Mouse (Mus musculus): Measurements from ENCODE around the gene Irak4. TPM values are rescaled to one million over a fixed set of nuclear protein-coding genes. Genes with fewer than 3 reads are reported as not detected.

Irak4 gene
- polyA plus RNA-seq, 1 experiment from 2014 or later = 3.0 TPM

DNA sequence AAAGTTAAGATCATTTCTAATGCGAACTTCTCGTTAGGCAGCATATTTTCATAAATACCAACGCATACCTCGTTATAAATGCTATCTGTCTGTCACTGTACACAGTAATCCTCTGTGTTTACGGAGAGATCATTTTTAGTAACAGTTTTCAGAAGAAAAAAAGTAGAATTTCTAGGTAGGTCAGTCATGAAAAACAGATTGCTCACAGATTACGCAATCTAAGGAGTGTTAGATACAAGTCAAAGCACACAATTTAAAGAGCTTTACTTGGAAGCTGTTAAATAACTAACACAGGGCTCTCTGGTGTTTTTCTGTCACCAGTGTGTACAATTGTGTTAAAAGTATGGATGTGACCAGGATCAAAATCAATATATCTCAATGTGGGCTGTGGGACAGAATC, 10.5 kb upstream of the Irak4 start:
- Histone ChIP-seq H3K27ac (no peak overlapping the region), H3K27me3 (ENCODE audit: low read depth, poor library complexity, severe bottlenecking) (no peaks in the 10 kb centered on the region), H3K36me3 (peaks cover 25% of the 10 kb centered on the region), H3K9me3 (replicated peaks) (no peaks in the 10 kb centered on the region), H3K4me1 (no peaks in the 10 kb centered on the region), H3K4me3 (no peak overlapping the region)
- DNase-seq (ENCODE audit: low spot score) = no peak
- WGBS = 96% methylated on average over 6 of the region's 6 CpGs

DNA sequence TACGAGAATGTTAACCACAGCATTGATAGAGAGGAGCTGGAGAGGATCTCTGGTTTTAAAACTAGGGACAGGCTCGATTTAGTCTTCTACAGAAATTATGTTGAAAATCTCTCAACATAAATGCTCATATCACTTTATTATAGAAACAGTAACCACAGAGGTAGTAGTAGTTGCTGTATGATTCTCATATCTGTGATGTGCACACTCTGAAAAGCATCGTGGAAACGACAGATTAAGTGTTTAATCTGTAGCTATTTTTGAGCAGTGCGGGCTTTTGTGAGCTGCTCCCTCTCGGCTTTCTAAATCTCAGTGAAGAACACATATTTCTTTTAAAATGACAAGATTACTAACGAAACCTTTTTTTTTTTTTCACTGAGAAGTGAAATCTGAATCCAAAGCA, 7.9 kb upstream of the Irak4 start:
- H3K27me3 ChIP-seq (ENCODE audit: low read depth, poor library complexity, severe bottlenecking) = no peaks in the 10 kb centered on the region
- WGBS = 94% methylated on average over 7 of the region's 7 CpGs
- H3K9me3 ChIP-seq (replicated peaks) = no peaks in the 10 kb centered on the region
- H3K4me3 ChIP-seq = no peak overlapping the region
- H3K27ac ChIP-seq = no peak overlapping the region
- no peaks in the 10 kb centered on the region for H3K4me1 ChIP-seq
- no peak for DNase-seq (ENCODE audit: low spot score)
- peaks cover 16% of the 10 kb centered on the region for H3K36me3 ChIP-seq

GRCm38 (mm10) chr15:94539296-94539695, 4.1 kb upstream of the Irak4 start:
- H3K27ac ChIP-seq = no peak overlapping the region
- H3K27me3 ChIP-seq (ENCODE audit: low read depth, poor library complexity, severe bottlenecking) = no peaks in the 10 kb centered on the region
- WGBS = 88% methylated on average over 3 of the region's 3 CpGs
- no peak overlapping the region for H3K4me3 ChIP-seq
- H3K36me3 ChIP-seq = peaks cover 5% of the 10 kb centered on the region; the same call in 1 of the 2 replicates
- H3K4me1 ChIP-seq = peaks cover 8% of the 10 kb centered on the region
- H3K9me3 ChIP-seq (replicated peaks) = no peaks in the 10 kb centered on the region
- DNase-seq (ENCODE audit: low spot score) = no peak

GRCm38 (mm10) chr15:94542567-94543408, 655 bp upstream of the Irak4 start:
- 13% methylated on average over 22 of the region's 22 CpGs for WGBS
- peak overlapping the region; percentile 89 for H3K27ac ChIP-seq
- no peak for DNase-seq (ENCODE audit: low spot score)

GRCm38 (mm10) chr15:94544052-94544636, 701 bp downstream of the Irak4 start:
- WGBS = 50% methylated on average over 9 of the region's 9 CpGs
- Histone ChIP-seq H3K36me3 (no peaks in the 10 kb centered on the region), H3K4me3 (peak overlapping the region; percentile 82), H3K4me1 (peaks cover 8% of the 10 kb centered on the region), H3K27ac (peak overlapping the region; percentile 89), H3K9me3 (replicated peaks) (no peaks in the 10 kb centered on the region), H3K27me3 (ENCODE audit: low read depth, poor library complexity, severe bottlenecking) (no peaks in the 10 kb centered on the region)
- no peak for DNase-seq (ENCODE audit: low spot score)

More at GRCm38 (mm10) chr15:94542567-94543408, 655 bp upstream of the Irak4 start:
- Histone ChIP-seq H3K36me3 (peaks cover 5% of the 10 kb centered on the region; the same call in 1 of the 2 replicates), H3K27me3 (ENCODE audit: low read depth, poor library complexity, severe bottlenecking) (no peaks in the 10 kb centered on the region), H3K9me3 (replicated peaks) (no peaks in the 10 kb centered on the region), H3K4me1 (peaks cover 8% of the 10 kb centered on the region), H3K4me3 (peak overlapping the region; percentile 82)

GRCm38 (mm10) chr15:94544844-94545243, 1.4 kb downstream of the Irak4 start:
- no peaks in the 10 kb centered on the region for H3K9me3 ChIP-seq (replicated peaks)
- DNase-seq (ENCODE audit: low spot score) = no peak
- H3K4me3 ChIP-seq = no peak overlapping the region
- 89% methylated on average over 4 of the region's 4 CpGs for WGBS
- H3K27me3 ChIP-seq (ENCODE audit: low read depth, poor library complexity, severe bottlenecking) = no peaks in the 10 kb centered on the region
- no peak overlapping the region for H3K27ac ChIP-seq
- H3K4me1 ChIP-seq = peaks cover 8% of the 10 kb centered on the region
- H3K36me3 ChIP-seq = no peaks in the 10 kb centered on the region

- DNase-seq (ENCODE audit: low spot score) = no peak
- Histone ChIP-seq H3K9me3 (replicated peaks) (no peaks in the 10 kb centered on the region), H3K36me3 (no peaks in the 10 kb centered on the region), H3K27ac (no peak overlapping the region), H3K4me1 (no peaks in the 10 kb centered on the region), H3K4me3 (no peak overlapping the region), H3K27me3 (ENCODE audit: low read depth, poor library complexity, severe bottlenecking) (no peaks in the 10 kb centered on the region)
- 97% methylated on average over 9 of the region's 9 CpGs for WGBS
Measured at GRCm38 (mm10) chr15:94553536-94553935, 10.1 kb downstream of the Irak4 start.

DNA sequence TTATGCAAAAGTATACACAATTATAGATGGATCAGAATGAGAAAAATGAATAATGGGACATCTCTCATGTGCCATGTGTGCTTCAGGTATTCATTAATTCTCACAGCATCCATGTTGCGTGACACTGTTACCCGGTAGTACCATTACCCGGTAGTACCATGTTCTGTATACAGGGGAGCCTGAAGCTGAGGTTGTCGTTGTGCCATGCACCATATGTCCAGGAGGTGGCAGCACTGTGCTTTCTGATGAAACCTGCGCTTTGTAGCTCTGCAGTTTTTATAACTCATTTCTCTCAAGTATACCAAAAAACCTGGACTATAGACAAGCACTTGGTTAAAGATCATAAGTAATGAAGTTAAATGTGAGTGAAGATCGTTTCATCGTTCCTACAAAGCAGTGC, 14.0 kb downstream of the Irak4 start:
- Histone ChIP-seq H3K4me3 (no peak overlapping the region), H3K27me3 (ENCODE audit: low read depth, poor library complexity, severe bottlenecking) (no peaks in the 10 kb centered on the region), H3K36me3 (no peaks in the 10 kb centered on the region), H3K4me1 (no peaks in the 10 kb centered on the region), H3K27ac (no peak overlapping the region), H3K9me3 (replicated peaks) (no peaks in the 10 kb centered on the region)
- DNase-seq (ENCODE audit: low spot score) = peak; percentile 85
- WGBS = 29% methylated on average over 7 of the region's 7 CpGs

DNA sequence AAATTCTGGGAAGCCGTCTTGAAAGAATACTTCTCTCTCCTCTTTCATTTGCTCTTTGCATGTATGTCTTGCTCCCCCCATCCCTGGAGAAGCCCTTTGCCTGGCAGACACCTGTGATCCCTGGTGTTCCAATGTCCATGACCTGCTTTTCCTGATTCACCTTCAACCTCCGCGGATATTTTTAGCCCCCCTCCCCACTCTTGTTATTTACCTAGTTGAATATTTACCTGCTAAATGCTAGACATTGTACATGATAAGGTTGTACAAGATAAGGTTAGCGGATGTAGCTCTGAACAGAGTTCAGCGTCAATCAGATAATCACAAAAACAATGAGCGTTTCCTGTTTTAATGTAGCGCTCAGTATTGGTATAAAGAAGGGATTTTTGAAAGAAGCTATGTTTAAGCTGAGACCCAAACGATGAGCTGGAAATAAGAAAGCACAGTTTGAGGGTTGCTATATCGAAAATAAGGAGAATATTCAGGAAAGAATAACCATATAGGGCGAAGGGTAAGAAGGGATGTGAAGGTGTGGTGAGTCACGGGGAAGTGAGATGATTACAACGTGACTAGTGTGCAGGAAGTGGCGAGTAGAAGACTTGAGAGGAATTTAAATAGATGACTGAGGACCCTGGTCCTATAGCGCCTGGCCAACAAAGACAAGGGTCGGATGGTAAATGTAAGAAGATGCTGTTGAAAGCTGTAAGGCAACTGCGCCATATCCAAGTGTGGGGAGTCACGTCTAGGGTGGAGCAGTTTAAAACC, 15.6 kb downstream of the Irak4 start:
- Histone ChIP-seq H3K9me3 (replicated peaks) (no peaks in the 10 kb centered on the region), H3K27me3 (ENCODE audit: low read depth, poor library complexity, severe bottlenecking) (no peaks in the 10 kb centered on the region), H3K36me3 (no peaks in the 10 kb centered on the region), H3K4me1 (no peaks in the 10 kb centered on the region), H3K27ac (no peak overlapping the region), H3K4me3 (no peak overlapping the region)
- DNase-seq (ENCODE audit: low spot score) = no peak
- 89% methylated on average over 17 of the region's 17 CpGs for WGBS

- no peak overlapping the region for H3K27ac ChIP-seq
- H3K27me3 ChIP-seq (ENCODE audit: low read depth, poor library complexity, severe bottlenecking) = no peaks in the 10 kb centered on the region
- no peak overlapping the region for H3K4me3 ChIP-seq
- no peak for DNase-seq (ENCODE audit: low spot score)
- no peaks in the 10 kb centered on the region for H3K4me1 ChIP-seq
- H3K9me3 ChIP-seq (replicated peaks) = no peaks in the 10 kb centered on the region
- 88% methylated on average over 2 of the region's 2 CpGs for WGBS
- no peaks in the 10 kb centered on the region for H3K36me3 ChIP-seq
Measured at GRCm38 (mm10) chr15:94564909-94565308, 21.5 kb downstream of the Irak4 start.

- Histone ChIP-seq H3K27me3 (ENCODE audit: low read depth, poor library complexity, severe bottlenecking) (no peaks in the 10 kb centered on the region), H3K9me3 (replicated peaks) (no peaks in the 10 kb centered on the region), H3K4me1 (peaks cover 2% of the 10 kb centered on the region; the same call in 1 of the 2 replicates), H3K4me3 (no peak overlapping the region), H3K36me3 (no peaks in the 10 kb centered on the region), H3K27ac (no peak overlapping the region)
- WGBS = 84% methylated on average over 9 of the region's 9 CpGs
- no peak for DNase-seq (ENCODE audit: low spot score)
Measured at GRCm38 (mm10) chr15:94565854-94566253, 22.4 kb downstream of the Irak4 start.

- DNase-seq (ENCODE audit: low spot score) = no peak
- H3K4me1 ChIP-seq = peaks cover 2% of the 10 kb centered on the region; the same call in 1 of the 2 replicates
- H3K27me3 ChIP-seq (ENCODE audit: low read depth, poor library complexity, severe bottlenecking) = no peaks in the 10 kb centered on the region
- H3K4me3 ChIP-seq = no peak overlapping the region
- H3K27ac ChIP-seq = no peak overlapping the region
- WGBS = 95% methylated on average over 10 of the region's 10 CpGs
- no peaks in the 10 kb centered on the region for H3K36me3 ChIP-seq
- H3K9me3 ChIP-seq (replicated peaks) = no peaks in the 10 kb centered on the region
Measured at GRCm38 (mm10) chr15:94568496-94569182, 25.2 kb downstream of the Irak4 start.

All from limb, embryonic 10.5 days (tissue).